Mouse (Mus musculus) liver, adult (tissue): ENCODE measurements around the gene Meis1.

ENCODE experiments used
- GATA4 ChIP-seq: IDR thresholded peaks from 2 replicates; pipeline ENCODE4 v1.6.1; 2014; ENCODE audit warnings: mild to moderate bottlenecking, low read length; ENCODE audit not compliant: insufficient replicate concordance

Gene Meis1

GRCm38 (mm10) chr11:18889139-18889538, 129.6 kb downstream of the Meis1 start:
- TF ChIP-seq GATA4, result no peak

GRCm38 (mm10) chr11:18888651-18889050, 130.1 kb downstream of the Meis1 start:
- no peak for TF ChIP-seq GATA4

- no peak for TF ChIP-seq GATA4
Measured at GRCm38 (mm10) chr11:18885729-18886325, 133.0 kb downstream of the Meis1 start.

GRCm38 (mm10) chr11:18885036-18885728, 133.6 kb downstream of the Meis1 start:
- no peak for TF ChIP-seq GATA4

GRCm38 (mm10) chr11:18883987-18884386, 134.8 kb downstream of the Meis1 start:
- TF ChIP-seq GATA4, result no peak

GRCm38 (mm10) chr11:18883507-18883881, 135.3 kb downstream of the Meis1 start:
- no peak for TF ChIP-seq GATA4

- TF ChIP-seq GATA4, result no peak
Measured at GRCm38 (mm10) chr11:18882747-18883506, 135.9 kb downstream of the Meis1 start.

- no peak for TF ChIP-seq GATA4
Measured at GRCm38 (mm10) chr11:18882315-18882714, 136.5 kb downstream of the Meis1 start.

- no peak for TF ChIP-seq GATA4
Measured at GRCm38 (mm10) chr11:18880806-18881205, 138.0 kb downstream of the Meis1 start.

- no peak for TF ChIP-seq GATA4
Measured at GRCm38 (mm10) chr11:18879456-18879818, 139.3 kb downstream of the Meis1 start.

GRCm38 (mm10) chr11:18878748-18879455, 139.9 kb downstream of the Meis1 start:
- no peak for TF ChIP-seq GATA4

- no peak for TF ChIP-seq GATA4
Measured at GRCm38 (mm10) chr11:18878016-18878415, 140.8 kb downstream of the Meis1 start.

GRCm38 (mm10) chr11:18877626-18878011, 141.2 kb downstream of the Meis1 start:
- no peak for TF ChIP-seq GATA4

GRCm38 (mm10) chr11:18876886-18877625, 141.7 kb downstream of the Meis1 start:
- no peak for TF ChIP-seq GATA4

GRCm38 (mm10) chr11:18875911-18876885, 142.6 kb downstream of the Meis1 start:
- TF ChIP-seq GATA4, result no peak
